Mouse (Mus musculus) embryo, embryonic 11.5 days (tissue): Measurements from ENCODE around the gene Btnl4.

Experiments used
- DNase-seq: peaks from one replicate; pipeline ENCODE4 v3.0.0-alpha.2; 2012; ENCODE audit warnings: low read depth, low spot score

Btnl4 gene

DNA sequence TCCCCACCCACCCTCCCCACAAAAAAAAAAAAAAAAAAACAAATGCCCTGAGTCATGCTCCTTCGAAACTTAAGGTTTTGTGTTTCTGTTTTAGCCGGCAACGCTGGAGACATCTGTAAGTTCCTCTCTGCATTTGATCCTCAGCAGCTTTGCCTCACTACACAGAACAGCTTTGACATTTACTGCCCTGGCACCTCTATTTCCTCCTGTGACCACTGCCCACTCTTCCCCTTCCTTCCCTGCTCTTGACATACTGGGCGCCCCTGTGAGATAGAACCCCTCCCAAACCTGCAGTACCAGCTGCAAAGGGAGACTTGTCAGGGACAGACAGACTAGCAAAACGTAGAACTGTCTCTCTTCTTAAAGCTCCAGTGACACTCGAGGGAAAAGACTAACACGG, 39.5 kb downstream of the Btnl4 start:
- DNase-seq = no peak

DNA sequence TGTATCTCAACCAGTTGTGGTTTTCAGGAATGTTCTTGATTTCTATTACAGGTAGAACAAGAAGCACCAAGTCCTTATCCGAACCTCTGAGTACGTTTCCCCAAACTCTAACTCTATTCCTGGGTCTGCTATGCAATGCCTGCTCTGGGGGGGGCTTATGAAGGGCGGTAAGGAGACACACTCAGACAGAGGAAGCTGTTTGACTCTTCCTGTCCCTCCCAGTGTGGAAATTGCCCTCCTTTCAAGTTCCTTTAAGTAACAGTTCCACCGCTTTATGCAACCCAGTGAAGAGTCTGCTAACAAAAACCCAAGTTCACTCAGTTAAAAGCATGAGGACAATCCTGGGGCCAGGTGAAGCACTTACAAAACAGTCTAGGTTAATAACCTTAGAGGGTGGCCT, 40.0 kb downstream of the Btnl4 start:
- DNase-seq = no peak

DNA sequence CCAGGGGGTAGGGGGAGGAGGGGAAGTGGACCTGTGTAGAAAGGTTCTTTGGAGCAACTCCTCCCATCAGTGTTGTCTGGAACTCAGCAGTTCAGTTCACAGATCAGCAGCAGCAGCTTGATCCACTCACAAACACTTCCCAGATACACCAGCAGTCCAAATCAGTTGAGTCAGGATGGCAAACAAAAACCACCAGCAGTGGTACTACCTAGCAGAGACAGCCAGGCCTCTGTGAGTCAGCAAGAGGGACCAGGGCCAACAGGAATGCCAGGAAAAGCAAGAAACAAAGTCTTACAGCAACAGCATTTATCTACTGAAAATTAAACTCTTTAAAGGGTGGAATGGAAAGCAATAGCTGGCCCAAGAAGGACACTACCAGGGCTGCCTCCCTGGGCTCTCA, 49.5 kb downstream of the Btnl4 start:
- DNase-seq = no peak

DNA sequence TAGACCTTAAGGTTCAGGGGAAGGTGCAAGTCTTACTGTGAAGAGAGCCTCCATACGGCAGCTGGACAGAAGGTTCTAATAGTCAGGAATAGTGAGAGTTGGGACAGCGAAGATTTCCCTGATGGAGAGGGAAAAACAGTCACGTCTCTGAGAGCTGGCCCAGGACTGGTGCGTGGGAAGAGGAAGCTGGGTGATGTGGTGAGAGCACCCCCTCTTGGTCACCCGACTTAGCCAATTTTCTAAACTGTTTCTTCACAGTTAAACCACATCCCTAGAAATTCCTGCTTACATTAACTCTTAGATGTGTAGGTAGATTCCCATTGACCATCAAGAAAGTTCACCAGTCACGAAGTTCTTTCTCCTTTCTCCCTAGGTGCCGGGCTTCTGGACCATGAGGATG, 57.1 kb downstream of the Btnl4 start:
- DNase-seq = no peak
